ENCODE assay signal across 23 mouse cellular contexts in the genomic region with DNA sequence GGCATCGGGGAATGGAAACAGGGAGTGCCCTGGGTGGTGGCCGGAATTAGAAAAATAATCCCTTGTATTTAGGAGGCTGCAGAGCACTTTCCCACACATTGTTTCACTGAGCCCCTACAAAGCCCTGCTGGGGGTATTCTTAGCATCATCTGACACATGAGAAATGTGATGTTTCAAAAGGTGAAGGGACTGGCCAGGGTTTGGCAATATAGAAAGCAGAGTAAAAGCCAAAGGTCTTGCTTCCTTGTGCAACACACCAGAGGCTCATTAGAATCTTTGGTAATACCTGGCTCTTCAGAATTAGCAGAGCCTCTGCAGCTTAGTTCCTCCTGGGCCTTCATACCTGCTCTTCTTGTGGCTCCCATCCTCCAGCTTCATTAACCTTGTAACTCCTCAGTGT.
"Had no signal": no experiment of that assay in that cellular context is flagged by ENCODE, and none has a peak within 500 bp of the region (broad histone marks: within the 10 kb centered on the region; RNA-seq: fewer than 3 reads in every experiment).

No protein-coding gene starts in this region.

- ATAC-seq: intestine, postnatal 0 days; midbrain, embryonic 13.5 days; midbrain, embryonic 16.5 days had no signal

- H3K36me3 ChIP-seq: liver, embryonic 13.5 days; midbrain, embryonic 10.5 days; midbrain, embryonic 13.5 days; neural tube, embryonic 13.5 days had no signal

- H3K9ac ChIP-seq: liver, embryonic 13.5 days; lung, embryonic 14.5 days; midbrain, embryonic 13.5 days; neural tube, embryonic 13.5 days had no signal

- H3K9me3 ChIP-seq: liver, embryonic 13.5 days; megakaryocyte, embryonic 14.5 days; midbrain, embryonic 10.5 days; midbrain, embryonic 13.5 days; neural tube, embryonic 13.5 days had no signal

- H3K4me3 ChIP-seq: left cerebral cortex, adult 2 months; liver, embryonic 13.5 days; megakaryocyte, embryonic 14.5 days; midbrain, embryonic 10.5 days; midbrain, embryonic 13.5 days; myocyte; neural tube, embryonic 13.5 days had no signal

- H3K27me3 ChIP-seq: liver, embryonic 13.5 days; megakaryocyte, embryonic 14.5 days; midbrain, embryonic 13.5 days; neural tube, embryonic 13.5 days had no signal

- DNase-seq: kidney, adult 2 months; kidney, postnatal 10 days; kidney, postnatal 36 days; layer of hippocampus, postnatal 36 days; liver, embryonic 13.5 days; lung, embryonic 14.5 days; lung, postnatal 10 days; lung, postnatal 4 days; right cerebral cortex, adult 18-20 months; right cerebral cortex, postnatal 14 days; right cerebral cortex, postnatal 4 days; thymus, adult 2 months; thymus, postnatal 14 days; thymus, postnatal 4 days had no signal

- H3K4me1 ChIP-seq: liver, embryonic 13.5 days had no signal

- H3K4me2 ChIP-seq: liver, embryonic 13.5 days; lung, embryonic 14.5 days; midbrain, embryonic 13.5 days; neural tube, embryonic 13.5 days had no signal

- H3K27ac ChIP-seq: left cerebral cortex, adult 2 months; liver, embryonic 13.5 days; midbrain, embryonic 10.5 days; midbrain, embryonic 13.5 days; neural tube, embryonic 13.5 days; stomach, postnatal 0 days had no signal
